Mouse (Mus musculus) thymus, postnatal 4 days (tissue): Measurements from ENCODE around the gene Slc1a1.
A peak's percentile ranks its signal among the peaks of the same experiment; 100 is the strongest.

Experiments used
- DNase-seq: peaks from one replicate; pipeline ENCODE4 v3.0.0; 2021

Gene Slc1a1

DNA sequence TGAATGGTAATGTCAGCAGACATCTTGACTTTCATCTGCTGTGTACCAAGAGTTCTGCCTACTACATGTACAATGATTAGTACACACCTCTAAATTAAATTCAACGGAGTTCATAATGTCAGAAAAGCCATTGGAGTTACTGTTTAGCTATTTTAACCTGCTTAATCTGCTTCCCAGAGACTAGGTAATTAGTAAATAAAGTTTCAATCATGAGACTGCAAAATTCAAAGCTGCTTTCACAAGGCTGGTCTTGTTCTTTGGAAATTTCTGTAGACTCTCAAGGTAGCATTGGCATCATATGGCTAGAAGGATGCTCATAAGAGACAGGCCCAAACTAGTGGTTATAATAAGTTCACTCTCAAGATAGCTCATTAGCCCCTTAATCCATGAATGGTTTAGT is 20.0 kb downstream of the Slc1a1 start:
- no peak for DNase-seq

DNA sequence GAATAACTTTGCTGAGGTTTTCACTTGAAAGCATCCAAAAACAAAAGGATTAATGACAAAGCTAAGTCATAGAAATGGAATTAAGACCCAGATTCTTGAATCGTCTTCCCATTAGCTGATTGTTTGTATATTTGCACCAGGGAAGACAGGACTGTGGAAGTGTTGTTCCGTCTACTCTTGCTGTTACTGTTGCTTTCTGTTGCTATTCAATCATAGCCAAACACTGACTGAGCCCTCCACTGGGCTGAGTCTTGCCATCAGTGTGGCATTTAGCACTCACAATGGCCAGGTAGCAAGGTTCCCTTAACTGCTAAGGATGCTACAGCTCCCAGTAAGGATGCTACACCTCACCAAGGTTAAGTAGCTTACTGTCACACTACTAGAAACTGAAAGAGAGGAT is 25.4 kb downstream of the Slc1a1 start:
- DNase-seq = no peak

DNA sequence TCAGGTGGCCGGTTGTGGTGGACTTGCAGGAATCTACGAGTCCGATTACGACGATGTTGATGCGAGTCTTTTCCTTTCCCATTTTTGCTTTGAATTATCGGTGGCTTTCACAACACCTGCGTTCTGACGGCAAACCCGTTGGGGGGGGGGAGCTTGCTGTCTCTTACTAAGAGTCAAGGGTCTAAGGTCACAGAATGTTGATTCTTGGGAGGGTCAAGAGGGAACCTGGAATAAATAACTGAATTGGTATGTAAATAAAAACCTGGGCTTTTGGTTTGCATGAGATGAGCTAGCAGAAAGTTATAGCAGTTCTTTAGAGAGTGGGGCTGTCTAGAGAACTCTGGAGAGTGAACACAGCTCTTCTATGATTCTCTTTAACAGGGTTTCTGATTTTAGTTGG is 28.8 kb downstream of the Slc1a1 start:
- no peak for DNase-seq

DNA sequence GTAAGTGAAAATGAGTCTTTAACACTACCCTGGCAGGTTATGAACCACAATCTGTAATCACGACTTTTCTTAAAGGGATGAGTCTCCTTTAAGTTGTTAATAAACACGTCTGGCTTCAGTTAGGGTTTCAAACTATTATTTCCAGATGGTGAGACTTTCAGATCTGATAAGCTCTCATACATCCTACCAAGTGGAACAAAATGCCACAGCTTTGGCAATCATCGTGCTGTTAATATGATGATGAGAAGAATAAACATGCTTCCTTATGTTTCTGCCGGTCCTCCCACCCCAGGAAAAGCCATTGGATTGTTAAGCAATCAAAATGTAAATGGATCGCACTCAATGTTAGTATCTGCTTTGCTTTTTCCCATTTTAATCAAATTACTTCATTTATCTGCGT is 30.1 kb downstream of the Slc1a1 start:
- no peak for DNase-seq

DNA sequence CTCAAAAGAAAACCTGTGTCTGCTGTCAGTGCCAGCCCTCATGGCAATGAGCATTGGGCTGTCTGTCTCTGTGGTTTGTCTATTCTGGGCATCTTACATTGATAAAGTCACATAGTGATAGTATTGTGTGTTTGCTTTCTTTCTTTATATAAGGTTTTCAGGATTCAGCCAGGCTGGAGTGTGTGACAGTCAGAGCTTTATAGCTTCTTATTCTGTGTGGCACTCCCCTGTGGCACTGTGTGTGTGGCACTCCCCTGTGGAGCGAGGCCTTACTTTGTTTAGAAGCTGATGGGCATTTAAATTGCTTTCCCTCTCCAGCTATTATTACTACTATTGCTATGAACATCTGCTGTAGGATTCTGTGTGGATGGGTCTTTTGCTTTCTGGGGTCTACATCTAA is 30.7 kb downstream of the Slc1a1 start:
- DNase-seq = no peak

DNA sequence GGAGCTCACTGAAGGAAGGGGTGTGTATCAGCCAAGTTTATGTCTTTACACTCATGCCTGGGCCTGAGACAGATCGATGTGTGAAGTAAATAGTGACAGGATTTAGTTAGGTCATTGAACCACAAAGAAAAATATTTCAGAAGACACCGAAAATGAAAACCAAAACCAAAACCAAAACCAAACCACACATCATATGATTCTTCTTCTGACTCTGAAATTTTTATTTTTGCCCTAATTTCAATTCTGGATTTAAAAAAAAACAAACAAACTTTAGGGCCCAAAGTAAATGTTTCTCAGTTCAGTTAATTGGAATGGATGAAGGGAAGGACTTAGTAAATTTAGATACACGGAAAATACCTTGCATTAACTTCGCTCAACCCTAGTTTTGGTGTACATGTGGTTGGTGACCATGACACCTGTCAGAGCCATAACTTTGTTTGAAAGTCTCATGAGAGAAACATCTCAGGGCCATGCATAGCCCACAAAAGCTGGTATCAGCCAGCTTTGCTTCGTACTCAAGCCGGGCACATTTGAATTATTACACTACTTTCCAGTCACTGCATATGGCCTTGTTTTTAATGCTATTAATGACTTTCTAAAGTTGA is 34.5 kb downstream of the Slc1a1 start:
- no peak for DNase-seq

DNA sequence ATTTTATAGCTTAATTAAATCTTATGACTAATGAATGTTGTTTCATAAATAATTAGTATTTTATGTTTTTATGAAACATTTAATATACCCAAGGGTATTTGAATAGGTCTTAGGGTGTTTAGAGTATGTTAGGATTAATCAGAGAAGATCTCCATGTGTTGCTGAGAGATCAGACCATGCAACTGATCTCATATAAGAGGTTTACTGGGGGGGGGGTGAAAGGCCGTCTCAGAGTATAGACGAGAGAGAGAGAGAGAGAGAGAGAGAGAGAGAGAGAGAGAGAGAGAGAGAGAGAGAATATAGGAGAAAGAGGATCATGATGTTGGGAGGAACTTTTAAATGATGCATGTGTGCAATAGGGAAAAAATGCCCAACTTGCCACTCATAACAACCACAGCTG is 35.5 kb downstream of the Slc1a1 start:
- no peak for DNase-seq

DNA sequence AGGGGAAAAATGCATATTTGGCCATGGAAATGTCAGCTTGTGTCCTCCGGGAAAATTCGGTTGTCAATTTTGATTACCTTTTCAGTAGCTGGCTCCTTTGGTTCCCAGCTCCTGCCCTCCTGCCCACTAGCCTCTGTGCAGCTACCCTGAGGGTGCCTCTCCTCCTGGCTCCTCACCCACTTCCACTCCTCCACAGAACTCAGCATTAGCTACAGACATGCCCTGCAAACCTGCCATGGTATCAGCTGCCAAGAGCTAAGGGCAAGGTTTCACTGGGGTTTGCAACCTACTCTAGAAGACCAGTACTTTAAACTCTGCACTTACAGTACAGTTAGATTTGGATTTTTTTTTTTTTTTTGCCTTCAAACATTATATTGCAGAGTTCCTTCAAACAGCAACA is 44.6 kb downstream of the Slc1a1 start:
- DNase-seq = no peak

DNA sequence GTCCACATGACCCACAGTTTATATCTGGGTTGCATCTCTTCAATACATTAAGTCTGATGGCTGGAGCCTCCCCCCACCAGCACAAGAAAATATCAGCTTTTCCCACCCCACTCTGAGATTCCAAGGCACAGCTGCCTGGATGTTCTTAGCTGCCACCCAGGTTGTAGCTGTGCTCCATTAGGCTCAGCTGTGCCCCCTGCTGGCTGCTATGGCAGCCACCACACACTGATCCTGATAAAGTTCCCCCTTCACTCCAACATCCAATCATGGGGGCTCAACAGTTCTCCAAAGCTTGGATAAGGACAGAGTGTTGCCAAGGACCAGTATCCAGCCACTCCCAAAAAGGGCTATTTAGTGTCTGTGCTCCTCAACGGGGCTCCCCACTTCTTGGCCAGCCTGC is 48.3 kb downstream of the Slc1a1 start:
- peak; percentile 62 for DNase-seq

DNA sequence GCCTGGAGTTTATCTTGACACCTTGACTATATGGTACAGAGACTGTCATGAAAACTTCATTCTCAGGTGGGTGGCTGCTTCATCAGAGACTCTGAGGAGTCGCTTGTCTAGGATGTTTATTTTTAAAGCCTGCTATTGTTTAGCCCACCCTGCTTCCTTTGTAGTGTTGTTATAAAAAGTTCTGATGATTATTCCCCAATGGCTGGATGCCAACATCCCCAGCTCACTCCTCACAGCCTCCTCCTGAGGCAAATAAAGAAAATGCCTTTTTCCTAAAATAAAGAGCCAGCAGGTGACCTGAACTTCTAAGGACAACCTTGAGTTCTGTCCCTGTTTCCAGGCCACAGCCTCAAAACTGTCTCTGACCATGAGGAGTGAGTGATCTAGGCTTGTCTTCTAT is 53.6 kb downstream of the Slc1a1 start:
- no peak for DNase-seq

DNA sequence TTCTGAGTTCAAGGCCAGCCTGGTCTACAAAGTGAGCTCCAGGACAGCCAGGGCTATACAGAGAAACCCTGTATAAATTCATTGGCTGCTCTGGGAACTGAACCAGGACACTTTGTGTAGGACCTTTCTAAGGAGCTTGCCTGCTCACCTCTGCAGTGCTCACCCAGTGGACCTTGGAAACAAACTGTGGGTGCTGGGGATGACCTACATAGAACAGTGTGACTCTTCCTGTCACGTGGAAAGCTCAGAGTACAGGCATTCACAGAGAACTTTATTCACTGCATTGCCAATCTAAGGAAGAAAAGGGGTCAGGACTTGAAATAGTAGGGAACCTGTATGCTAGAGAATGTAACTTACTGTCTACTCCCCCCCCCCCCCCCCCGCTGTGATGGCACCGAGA is 54.4 kb downstream of the Slc1a1 start:
- no peak for DNase-seq

DNA sequence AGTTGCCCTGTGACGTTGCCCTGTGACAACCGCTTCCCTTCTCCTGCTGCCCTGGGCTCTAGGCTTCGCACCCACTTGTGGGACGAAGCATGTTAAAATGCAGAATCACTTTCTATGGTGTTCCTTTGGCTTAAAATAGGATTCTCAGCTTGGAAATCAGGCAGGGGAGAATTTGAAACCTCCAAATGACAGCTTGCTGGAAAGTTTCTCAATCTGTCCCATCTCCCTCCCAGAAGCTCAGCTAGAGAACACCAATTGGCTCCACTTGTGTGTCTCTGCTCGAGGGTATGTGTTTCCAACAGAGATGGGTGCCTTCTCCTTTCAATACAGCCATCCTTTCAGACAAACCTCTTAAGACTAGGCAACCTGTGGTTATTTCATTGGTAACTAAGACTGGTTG is 56.4 kb downstream of the Slc1a1 start:
- no peak for DNase-seq

DNA sequence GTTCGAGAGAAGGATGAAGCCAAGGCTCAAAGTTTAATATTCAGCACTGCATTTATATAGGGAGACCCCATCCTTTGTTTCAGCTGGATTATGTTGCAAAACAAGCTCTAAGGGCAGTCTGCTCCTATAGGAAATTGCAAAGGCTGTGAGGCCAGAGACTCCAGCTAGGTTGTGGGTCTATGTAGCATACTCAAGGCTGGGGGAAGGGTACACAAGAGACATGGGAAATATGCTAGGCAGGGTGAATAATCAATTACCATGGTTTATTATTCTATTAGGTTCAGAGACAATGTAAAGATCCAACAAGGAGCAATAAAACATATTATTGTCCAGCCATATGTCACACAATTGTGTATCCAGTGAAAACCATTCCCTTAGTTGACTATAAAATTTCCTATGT is 57.0 kb downstream of the Slc1a1 start:
- DNase-seq = no peak

DNA sequence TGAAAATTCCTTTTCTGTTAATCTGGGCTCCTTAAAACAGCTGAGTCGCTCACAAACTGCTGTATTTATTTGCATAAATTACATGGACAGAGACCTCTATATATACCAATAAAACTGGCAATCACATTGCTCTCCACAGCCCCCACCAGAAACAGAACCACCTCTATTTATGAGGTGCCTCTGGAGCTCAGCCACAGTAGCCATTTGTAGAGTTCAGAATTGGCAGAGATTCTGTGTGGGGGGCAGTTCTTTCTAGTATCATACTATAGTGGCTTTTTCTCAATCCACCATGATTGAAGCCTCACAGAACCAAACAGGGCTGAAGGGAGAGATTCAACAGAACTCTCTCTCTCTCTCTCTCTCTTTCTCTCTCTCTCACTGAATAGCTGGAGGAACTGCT is 61.8 kb downstream of the Slc1a1 start:
- DNase-seq = no peak

DNA sequence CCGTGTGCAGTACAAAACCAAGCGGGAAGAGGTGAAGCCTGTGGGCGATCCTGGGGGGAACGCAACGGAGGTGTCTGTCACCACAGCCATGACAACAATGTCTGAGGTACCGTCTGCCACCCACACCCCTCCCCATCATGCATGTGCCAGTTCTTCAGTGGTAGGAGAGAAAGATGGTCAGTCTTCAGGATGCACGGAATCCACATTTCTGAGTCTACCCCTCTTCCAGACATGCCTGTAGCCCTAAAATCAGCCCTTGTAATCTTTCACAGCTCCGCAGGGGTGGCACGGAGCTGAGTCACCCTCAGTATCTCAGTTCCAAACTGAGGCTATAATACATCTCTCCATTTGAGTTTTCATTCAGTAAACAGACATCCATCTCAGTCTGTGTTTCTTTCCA is 62.6 kb downstream of the Slc1a1 start:
- DNase-seq = no peak

DNA sequence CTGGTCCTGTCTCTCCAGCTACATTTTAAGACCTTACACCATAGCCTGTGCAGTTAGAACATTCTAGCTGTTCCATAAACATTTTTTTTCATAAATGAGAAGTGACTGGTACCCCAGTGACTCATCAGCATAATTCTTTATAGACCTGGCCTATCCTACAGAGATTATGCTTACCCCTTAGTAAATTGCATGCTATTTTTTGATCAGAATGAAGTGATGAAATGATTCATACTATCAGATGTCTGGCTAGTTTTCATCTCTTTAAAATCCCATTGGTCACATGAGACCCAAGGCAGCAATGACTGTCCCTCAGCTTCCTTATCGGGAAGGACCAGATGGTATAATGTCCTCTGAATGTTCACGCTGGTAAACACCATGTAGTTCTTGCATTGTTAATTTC is 65.9 kb downstream of the Slc1a1 start:
- DNase-seq = no peak

DNA sequence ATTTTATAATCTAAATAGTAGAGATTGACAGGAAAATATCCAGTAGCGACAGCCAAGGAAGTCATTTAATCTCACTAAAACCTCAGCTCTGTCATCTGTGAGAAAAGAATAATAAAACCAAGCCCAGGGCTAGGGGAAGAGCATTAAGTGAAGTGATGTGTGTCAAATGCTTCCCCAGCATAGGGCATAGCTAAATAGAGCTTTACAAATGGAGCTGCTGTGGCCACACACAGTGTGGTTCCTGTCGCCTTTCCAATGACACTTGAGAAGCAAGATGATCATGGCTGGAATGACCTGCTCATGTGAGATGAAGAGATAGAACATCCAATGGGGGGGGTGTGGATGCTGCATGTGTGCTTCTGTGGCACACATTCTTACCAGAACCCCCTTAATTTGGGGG is 67.3 kb downstream of the Slc1a1 start:
- no peak for DNase-seq

DNA sequence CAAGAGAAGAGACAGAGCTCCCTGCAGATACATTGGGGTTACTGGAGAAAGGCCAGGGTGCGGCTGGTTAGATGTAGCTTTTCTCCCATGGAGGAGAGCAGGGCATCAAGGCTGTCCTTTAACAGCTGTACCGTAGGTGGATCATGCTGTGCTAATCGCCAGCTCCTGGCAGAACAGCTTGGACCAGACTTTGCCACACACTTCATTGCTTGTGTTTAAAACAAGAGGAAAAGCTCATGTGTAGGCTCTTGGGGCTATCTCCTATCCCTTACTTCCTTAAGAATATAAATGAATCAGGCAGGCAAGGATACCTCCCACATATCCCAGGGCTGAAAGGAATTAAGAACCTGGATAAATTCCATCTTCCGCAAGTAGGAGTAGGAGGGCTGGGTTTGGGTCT is 68.0 kb downstream of the Slc1a1 start:
- DNase-seq = no peak

DNA sequence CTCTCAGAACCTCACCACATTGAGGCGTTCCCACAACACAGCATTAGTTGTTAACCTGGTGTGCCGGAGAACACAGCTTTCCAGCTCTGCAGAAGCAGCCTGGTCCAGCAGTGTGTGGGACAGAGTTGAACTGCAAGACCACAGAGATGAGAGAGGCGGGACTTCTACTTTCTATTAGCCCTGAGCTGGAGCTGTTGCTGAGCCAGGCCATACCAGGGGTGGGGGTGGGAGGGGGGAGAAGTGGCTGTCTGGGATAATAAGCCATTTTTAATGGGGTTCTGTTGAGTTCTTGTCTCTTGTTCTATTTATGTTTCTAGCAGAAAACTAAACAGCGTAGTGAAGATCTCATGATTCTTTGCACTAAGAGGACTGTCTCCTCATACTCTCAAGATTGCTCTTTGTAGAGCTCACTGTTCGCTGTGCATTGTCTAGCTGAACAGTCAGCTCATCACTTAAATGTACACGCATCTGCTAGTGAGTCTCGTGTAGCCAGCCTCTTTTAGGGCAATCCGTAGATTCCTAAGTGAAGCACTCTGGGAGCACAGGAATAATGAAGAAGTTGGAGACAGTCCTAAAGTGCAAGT is 68.8 kb downstream of the Slc1a1 start:
- no peak for DNase-seq

DNA sequence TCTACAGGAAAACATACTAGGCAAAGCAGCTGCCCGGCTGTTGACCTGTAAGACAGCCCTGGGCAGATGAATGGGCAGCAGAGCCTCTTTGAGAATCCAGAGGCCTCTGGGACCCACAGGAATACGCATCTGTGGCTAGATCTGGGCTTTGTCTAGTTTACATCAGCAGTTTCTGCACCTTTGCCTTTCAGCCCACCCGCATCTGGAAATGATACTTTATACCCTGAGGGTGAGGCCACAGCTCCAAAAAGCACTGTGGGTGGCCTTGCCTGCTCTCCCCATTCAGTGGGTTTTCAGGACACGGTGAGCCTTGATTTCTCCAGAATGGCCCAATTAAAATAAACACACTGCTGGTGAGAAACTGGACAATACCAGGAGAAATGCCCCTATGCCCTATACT is 73.3 kb downstream of the Slc1a1 start:
- DNase-seq = no peak

DNA sequence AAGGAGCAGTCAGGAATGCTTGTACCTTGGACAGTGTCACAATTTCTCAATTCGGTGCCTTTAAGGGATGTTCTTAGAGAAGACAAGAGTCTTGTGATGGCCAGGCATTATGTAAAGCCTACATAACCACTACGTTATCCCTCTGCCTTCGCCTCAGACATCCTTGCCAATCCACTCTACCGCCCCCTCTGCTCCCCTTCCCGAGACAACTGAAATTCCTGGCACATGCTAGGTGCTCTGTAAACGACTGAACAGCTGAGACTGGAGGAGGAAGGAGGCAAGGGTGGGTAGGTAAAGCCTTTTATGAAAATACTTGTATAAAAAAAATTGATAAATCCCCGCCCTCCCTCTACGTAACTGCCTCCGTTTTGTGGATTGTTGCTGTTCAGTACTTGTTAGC is 73.8 kb downstream of the Slc1a1 start:
- DNase-seq = no peak

DNA sequence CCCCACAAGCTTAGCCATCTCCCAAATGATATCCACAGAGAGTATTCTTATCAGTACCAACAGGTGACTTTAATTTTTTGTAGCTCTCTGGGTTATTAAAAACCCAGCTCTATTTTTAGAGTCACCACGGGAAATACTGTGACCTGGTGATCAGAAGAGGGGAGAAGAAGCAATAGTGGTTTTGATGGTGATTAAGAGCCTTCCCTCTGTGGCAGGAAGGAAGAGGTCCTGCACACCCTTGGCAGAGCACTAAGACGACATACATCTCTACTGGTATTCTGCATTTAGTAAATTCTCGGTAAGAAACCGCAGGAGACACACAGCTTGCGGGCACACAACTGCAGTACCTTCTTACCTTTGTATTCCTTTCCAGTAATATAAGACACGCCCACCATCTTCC is 79.7 kb downstream of the Slc1a1 start:
- DNase-seq = no peak

DNA sequence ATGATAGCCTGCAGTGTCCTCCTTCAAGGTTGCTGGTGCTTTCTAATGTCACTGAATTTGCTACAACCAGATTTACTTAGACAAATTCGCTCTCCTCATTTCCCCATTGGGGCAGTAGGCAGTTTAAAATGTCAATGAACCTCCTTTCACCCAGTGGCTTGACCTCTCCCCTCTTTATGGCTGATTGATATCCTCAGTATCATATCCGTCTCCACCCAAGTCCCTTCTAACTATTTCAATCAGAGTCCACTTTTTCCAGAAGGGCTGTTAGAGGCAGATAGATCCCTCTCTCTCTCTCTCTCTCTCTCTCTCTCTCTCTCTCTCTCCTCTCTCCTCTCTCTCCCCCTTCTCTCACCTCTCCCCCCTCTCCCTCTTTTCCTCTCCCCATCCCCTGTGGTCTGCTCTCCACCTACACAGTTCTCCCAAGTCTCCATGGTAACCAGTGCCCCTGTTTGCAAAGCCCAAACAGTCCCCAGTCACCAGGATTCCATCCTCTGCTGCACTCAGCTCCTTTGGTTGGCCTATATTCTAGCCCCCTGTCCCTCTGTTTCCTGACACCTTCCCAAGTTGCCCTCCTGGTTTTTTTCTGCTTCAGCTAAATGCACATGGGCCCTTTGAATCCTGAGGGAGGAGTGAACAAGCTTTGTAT is 80.9 kb downstream of the Slc1a1 start:
- no peak for DNase-seq

DNA sequence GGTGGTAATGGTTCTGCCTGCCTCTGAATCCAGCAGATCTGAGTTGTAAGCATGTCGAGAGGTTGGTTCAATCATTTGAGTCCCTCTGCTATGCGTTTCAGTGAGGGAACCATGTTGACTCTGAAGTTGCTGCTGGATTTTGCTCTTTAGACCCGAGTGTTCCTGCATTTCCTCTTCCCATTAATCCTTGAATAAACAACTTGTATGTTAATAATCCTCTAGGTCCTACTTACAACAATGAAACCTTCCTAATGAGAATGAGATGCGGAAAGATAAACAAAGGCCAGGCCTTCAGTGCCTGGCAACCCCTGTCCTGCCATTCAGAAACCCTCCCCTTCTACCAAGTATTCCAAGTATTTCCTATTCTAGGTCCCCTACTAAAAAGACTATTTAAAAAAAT is 81.6 kb downstream of the Slc1a1 start:
- DNase-seq = no peak

DNA sequence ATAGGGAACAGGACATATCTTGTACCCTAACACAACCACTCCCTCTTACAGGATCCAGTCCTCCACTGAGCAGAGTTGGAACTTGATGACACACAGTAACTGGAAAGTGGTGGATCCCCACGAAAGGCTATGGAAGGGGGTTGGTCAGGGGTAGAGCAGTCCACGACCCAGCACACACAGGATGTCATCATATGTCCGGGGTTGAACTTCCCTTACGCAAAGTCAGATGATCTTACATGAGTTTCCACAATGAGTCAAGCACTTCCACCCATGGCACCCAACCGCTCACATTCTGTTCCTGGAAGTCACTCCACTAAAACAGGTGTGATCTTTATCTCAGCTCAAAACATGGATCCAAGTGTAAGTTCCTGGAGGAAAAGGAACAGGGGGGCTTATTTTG is 83.0 kb downstream of the Slc1a1 start:
- DNase-seq = no peak
